Mouse (Mus musculus): ENCODE measurements around the gene Kansl1. TPM values are rescaled to one million over a fixed set of nuclear protein-coding genes. Genes with fewer than 3 reads are reported as not detected.

Kansl1 gene
- polyA plus RNA-seq, 1 experiment: 60.1 TPM

DNA sequence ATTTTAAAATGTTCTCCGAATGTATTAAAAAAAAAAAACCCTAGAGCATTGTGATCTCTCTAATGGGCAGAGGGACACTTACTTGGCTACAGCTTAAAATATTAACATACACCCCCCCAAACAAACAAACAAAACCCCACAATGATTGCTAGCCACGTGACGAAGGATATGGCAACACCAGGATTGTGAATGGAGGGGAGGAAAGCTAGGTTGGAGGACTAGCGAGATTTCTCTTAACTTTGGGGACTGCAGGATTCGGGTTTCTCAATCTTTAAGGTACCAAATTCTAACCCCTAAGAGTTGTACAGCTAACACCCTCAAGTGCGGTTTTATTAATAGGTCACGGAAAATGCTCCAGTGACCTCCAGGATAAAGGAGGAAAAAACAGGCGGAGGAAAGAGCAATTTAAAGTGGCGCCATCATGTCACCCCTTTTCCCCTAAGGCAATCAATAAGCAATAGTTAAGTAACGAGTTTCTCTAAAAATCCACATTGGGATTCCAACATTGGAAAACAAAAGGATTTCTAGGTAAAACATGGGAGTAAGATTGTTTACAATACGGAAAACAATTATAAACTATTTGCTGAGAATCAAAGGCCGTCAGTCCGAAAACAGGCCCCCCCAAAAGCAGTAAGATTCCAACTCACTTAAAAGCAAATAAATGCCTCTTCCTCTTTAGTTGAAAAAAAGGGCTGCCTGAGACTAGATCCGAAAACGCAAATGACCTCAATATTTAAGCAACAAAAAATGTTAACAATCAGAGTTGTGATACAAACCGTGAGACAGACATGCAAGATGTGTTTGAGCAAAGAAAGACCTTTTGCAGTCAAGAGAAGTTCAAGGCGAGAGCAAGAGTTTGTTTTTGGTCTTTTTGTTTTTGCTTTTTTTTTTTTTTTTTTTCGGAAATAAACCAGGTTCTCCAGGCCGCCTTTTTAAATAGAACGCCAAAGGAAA, 27.9 kb downstream of the Kansl1 start:
- Histone ChIP-seq H3K36me3 (ENCODE audit: control insufficient read depth, insufficient read depth, low read length) (no peaks in the 10 kb centered on the region), H3K4me3 (ENCODE audit: low read depth, low read length) (peak overlapping the region; percentile 92), H3K4me1 (ENCODE audit: control insufficient read depth, insufficient read depth, insufficient read length, low read length) (peaks cover 2% of the 10 kb centered on the region; the same call in 1 of the 2 replicates), H3K27ac (ENCODE audit: insufficient read depth, low read depth, low read length) (peak overlapping the region; percentile 92), H3K27me3 (ENCODE audit: control insufficient read depth, insufficient read depth, low read length) (no peaks in the 10 kb centered on the region)
- under 1% methylated on average over 20 of the region's 20 CpGs for WGBS
- TF ChIP-seq POLR2A (IDR thresholded peaks at IDR 0.05; ENCODE audit: low read depth, low read length) (no peak), CTCF (IDR thresholded peaks at IDR 0.05; ENCODE audit: extremely low read depth, insufficient read length, insufficient replicate concordance, low read depth, low read length) (no peak)

DNA sequence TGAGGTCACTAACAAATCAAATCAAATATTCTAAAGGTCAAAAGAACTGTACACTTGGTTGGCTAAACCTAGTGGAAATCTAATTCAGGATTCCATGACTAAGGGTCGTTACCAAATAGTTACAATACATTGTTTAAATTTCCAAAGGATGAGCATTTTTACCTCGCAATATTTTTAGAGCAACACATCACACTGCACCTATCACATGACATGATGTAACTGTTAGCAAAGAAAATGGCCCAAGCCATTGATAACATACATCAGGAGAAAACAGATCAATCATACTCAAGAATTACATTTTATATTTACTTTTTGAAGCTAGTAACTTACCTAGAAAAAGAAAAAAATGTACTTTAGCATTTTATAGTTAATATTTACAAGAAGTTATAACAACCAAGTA, 29.0 kb downstream of the Kansl1 start:
- TF ChIP-seq CTCF (IDR thresholded peaks at IDR 0.05; ENCODE audit: extremely low read depth, insufficient read length, insufficient replicate concordance, low read depth, low read length) (no peak), POLR2A (IDR thresholded peaks at IDR 0.05; ENCODE audit: low read depth, low read length) (no peak)
- Histone ChIP-seq H3K36me3 (ENCODE audit: control insufficient read depth, insufficient read depth, low read length) (no peaks in the 10 kb centered on the region), H3K27ac (ENCODE audit: insufficient read depth, low read depth, low read length) (no peak overlapping the region), H3K4me3 (ENCODE audit: low read depth, low read length) (no peak overlapping the region), H3K4me1 (ENCODE audit: control insufficient read depth, insufficient read depth, insufficient read length, low read length) (peaks cover 2% of the 10 kb centered on the region; the same call in 1 of the 2 replicates), H3K27me3 (ENCODE audit: control insufficient read depth, insufficient read depth, low read length) (no peaks in the 10 kb centered on the region)
- 21% methylated on average over 2 of the region's 2 CpGs for WGBS

DNA sequence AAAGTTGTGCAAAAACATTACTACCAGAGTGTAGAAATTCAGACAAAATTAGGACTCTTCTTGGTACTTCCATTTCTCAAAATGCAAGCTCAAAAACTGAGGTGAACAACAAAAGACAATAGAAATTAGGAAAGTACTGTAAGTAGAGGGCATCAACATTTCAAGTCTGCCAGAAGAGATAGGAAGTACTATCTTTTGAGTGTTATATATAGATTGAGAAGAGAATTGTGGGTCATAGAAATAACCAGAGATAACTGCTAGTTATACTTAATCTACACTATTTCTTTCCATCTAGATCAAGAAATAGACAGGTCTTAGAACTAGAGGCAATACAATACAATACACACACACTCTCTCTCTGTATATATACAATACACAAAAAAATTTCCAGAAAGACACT, 30.2 kb downstream of the Kansl1 start:
- no peaks in the 10 kb centered on the region for H3K36me3 ChIP-seq (ENCODE audit: control insufficient read depth, insufficient read depth, low read length)
- no peak overlapping the region for H3K4me3 ChIP-seq (ENCODE audit: low read depth, low read length)
- peaks cover 5% of the 10 kb centered on the region; the same call in 1 of the 2 replicates for H3K4me1 ChIP-seq (ENCODE audit: control insufficient read depth, insufficient read depth, insufficient read length, low read length)
- H3K27me3 ChIP-seq (ENCODE audit: control insufficient read depth, insufficient read depth, low read length): no peaks in the 10 kb centered on the region
- no peak for TF ChIP-seq CTCF (IDR thresholded peaks at IDR 0.05; ENCODE audit: extremely low read depth, insufficient read length, insufficient replicate concordance, low read depth, low read length)
- no peak for TF ChIP-seq POLR2A (IDR thresholded peaks at IDR 0.05; ENCODE audit: low read depth, low read length)
- H3K27ac ChIP-seq (ENCODE audit: insufficient read depth, low read depth, low read length): no peak overlapping the region

DNA sequence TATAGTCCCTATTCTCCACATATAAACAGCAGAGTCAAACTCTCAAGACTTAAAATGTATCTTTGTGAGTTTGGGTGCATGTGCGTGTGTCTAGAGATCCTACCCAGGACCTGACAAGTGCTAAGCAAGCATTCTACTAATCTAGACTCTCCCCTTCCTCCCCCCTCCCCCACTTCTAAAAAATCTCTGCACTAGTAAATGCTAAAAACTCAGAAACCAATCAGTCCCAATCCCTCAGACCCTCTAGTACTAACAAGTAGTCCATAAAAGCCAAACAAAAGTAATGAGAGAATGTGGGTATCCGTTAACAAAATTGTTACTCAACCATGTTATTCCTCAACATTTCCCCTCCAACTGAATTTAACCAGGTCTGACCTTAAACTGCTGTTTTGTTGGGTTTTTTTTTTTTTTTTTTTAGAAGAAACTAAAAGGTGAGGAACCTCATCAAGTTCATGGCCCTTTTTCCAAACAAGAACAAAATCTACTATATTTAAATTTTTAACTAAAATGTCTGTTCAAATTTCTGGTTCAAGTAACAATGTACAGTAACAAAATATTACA, 32.2 kb downstream of the Kansl1 start:
- Histone ChIP-seq H3K27ac (ENCODE audit: insufficient read depth, low read depth, low read length) (no peak overlapping the region), H3K27me3 (ENCODE audit: control insufficient read depth, insufficient read depth, low read length) (no peaks in the 10 kb centered on the region), H3K4me1 (ENCODE audit: control insufficient read depth, insufficient read depth, insufficient read length, low read length) (peaks cover 5% of the 10 kb centered on the region; the same call in 1 of the 2 replicates), H3K4me3 (ENCODE audit: low read depth, low read length) (no peak overlapping the region), H3K36me3 (ENCODE audit: control insufficient read depth, insufficient read depth, low read length) (no peaks in the 10 kb centered on the region)
- 60% methylated on average over 2 of the region's 2 CpGs for WGBS
- TF ChIP-seq POLR2A (IDR thresholded peaks at IDR 0.05; ENCODE audit: low read depth, low read length) (no peak), CTCF (IDR thresholded peaks at IDR 0.05; ENCODE audit: extremely low read depth, insufficient read length, insufficient replicate concordance, low read depth, low read length) (no peak)

DNA sequence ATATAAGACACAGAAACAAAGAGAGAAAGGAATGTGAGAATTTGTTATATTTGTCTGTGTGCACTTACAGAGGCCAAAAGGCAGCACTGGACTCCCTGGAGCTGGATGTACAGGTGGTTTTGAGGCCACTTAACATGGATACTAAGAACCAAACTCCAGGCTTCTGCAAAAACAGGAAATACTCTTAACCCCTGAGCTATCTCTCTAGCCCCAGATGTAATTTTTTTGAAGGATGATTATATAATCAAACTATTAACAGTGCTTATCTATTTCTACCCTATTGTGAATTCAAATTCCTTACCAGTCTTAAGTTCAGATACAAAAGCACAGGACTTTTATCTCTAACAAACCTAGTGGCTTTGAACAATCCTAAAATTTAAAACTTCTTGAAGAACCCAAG, 32.9 kb downstream of the Kansl1 start:
- Histone ChIP-seq H3K27me3 (ENCODE audit: control insufficient read depth, insufficient read depth, low read length) (no peaks in the 10 kb centered on the region), H3K4me1 (ENCODE audit: control insufficient read depth, insufficient read depth, insufficient read length, low read length) (peaks cover 5% of the 10 kb centered on the region; the same call in 1 of the 2 replicates), H3K4me3 (ENCODE audit: low read depth, low read length) (no peak overlapping the region), H3K27ac (ENCODE audit: insufficient read depth, low read depth, low read length) (no peak overlapping the region), H3K36me3 (ENCODE audit: control insufficient read depth, insufficient read depth, low read length) (no peaks in the 10 kb centered on the region)
- no peak for TF ChIP-seq CTCF (IDR thresholded peaks at IDR 0.05; ENCODE audit: extremely low read depth, insufficient read length, insufficient replicate concordance, low read depth, low read length)
- no peak for TF ChIP-seq POLR2A (IDR thresholded peaks at IDR 0.05; ENCODE audit: low read depth, low read length)

DNA sequence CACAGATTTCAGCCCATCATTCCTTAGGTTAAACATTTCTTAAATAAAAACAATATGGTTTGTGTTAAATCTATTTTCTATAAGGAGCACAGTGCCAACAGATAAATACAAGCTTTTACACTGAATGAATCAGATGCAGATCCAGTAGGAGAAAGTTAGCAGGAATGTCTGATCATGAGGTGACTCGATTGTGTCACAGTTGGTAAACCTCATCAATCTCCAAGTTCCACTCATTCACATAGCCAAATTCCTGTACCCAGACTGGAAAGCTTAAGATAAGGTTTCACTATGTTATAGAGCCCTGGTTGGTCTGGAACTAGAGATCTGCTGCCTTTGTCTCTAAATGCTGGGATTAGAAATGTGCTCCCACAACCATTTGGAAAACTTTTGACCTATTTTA, 33.5 kb downstream of the Kansl1 start:
- no peak overlapping the region for H3K4me3 ChIP-seq (ENCODE audit: low read depth, low read length)
- peaks cover 5% of the 10 kb centered on the region; the same call in 1 of the 2 replicates for H3K4me1 ChIP-seq (ENCODE audit: control insufficient read depth, insufficient read depth, insufficient read length, low read length)
- 26% methylated on average over 1 of the region's 1 CpGs for WGBS
- TF ChIP-seq POLR2A (IDR thresholded peaks at IDR 0.05; ENCODE audit: low read depth, low read length) (no peak), CTCF (IDR thresholded peaks at IDR 0.05; ENCODE audit: extremely low read depth, insufficient read length, insufficient replicate concordance, low read depth, low read length) (no peak)
- no peaks in the 10 kb centered on the region for H3K27me3 ChIP-seq (ENCODE audit: control insufficient read depth, insufficient read depth, low read length)
- no peak overlapping the region for H3K27ac ChIP-seq (ENCODE audit: insufficient read depth, low read depth, low read length)
- no peaks in the 10 kb centered on the region for H3K36me3 ChIP-seq (ENCODE audit: control insufficient read depth, insufficient read depth, low read length)

DNA sequence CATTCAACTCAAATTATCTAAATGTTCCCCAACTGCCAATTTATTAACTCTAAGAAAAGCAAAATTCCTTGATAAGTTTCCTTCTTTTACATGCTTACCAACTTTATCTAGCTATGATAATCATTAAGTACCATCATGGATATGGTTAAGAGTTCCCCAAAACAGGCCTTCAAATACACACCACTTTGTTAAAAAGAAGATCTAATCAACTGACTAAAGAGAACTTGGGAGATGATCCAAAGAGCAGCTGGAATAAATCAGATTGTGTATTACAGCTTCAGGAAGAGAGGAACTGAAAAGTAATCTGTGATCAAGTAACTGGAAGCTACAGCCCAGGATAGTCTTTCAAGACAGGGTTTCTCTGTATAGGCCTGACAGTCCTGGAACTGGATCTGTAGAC, 36.4 kb downstream of the Kansl1 start:
- Histone ChIP-seq H3K4me1 (ENCODE audit: control insufficient read depth, insufficient read depth, insufficient read length, low read length) (peaks cover 5% of the 10 kb centered on the region; the same call in 1 of the 2 replicates), H3K36me3 (ENCODE audit: control insufficient read depth, insufficient read depth, low read length) (peaks cover 1% of the 10 kb centered on the region; the same call in 1 of the 2 replicates)
- TF ChIP-seq CTCF (IDR thresholded peaks at IDR 0.05; ENCODE audit: extremely low read depth, insufficient read length, insufficient replicate concordance, low read depth, low read length) (no peak), POLR2A (IDR thresholded peaks at IDR 0.05; ENCODE audit: low read depth, low read length) (no peak)

More for the DNA sequence above, 36.4 kb downstream of the Kansl1 start:
- Histone ChIP-seq H3K27me3 (ENCODE audit: control insufficient read depth, insufficient read depth, low read length) (no peaks in the 10 kb centered on the region), H3K27ac (ENCODE audit: insufficient read depth, low read depth, low read length) (no peak overlapping the region), H3K4me3 (ENCODE audit: low read depth, low read length) (no peak overlapping the region)
